Mouse (Mus musculus) CH12.LX (cell line): Measurements from ENCODE around the gene 4921539E11Rik.

Source experiments
- CTCF ChIP-seq, 2 experiments: IDR thresholded peaks in 1 of 2; conservative IDR thresholded peaks in 1 of 2; 2 replicates each; pipeline ENCODE4 v1.5.1; 2011 to 2012; ENCODE audit warnings: low read depth in 2 of 2, low read length in 2 of 2, improper control_type of control experiment in 1 of 2, inconsistent platforms in 1 of 2, mild to moderate bottlenecking in 1 of 2, moderate library complexity in 1 of 2
- E2F4 ChIP-seq: IDR thresholded peaks from 2 replicates; pipeline ENCODE4 v1.6.1; 2011; ENCODE audit warnings: low read depth, low read length, improper control_type of control experiment; ENCODE audit not compliant: insufficient replicate concordance
- EP300 ChIP-seq: IDR thresholded peaks from 2 replicates; pipeline ENCODE4 v1.6.1; 2011; ENCODE audit warnings: low read length, improper control_type of control experiment
- ETS1 ChIP-seq: conservative IDR thresholded peaks from 2 replicates; pipeline ENCODE4 v1.6.1; 2012; ENCODE audit warnings: low read depth, mild to moderate bottlenecking, inconsistent platforms, low read length, improper control_type of control experiment, moderate library complexity
- HCFC1 ChIP-seq: IDR thresholded peaks from 2 replicates; pipeline ENCODE4 v1.6.1; 2012; ENCODE audit warnings: low read depth, mild to moderate bottlenecking, inconsistent platforms, low read length, improper control_type of control experiment
- KAT2A ChIP-seq: IDR thresholded peaks from 2 replicates; pipeline ENCODE4 v1.6.1; 2012; ENCODE audit warnings: low read length, improper control_type of control experiment, inconsistent platforms; ENCODE audit not compliant: insufficient replicate concordance
- MAX ChIP-seq: IDR thresholded peaks from 2 replicates; pipeline ENCODE4 v1.6.1; 2011; ENCODE audit warnings: low read length, improper control_type of control experiment
- MXI1 ChIP-seq: IDR thresholded peaks from 2 replicates; pipeline ENCODE4 v1.6.1; 2011; ENCODE audit warnings: mild to moderate bottlenecking, low read depth, low read length, improper control_type of control experiment
- NRF1 ChIP-seq: IDR thresholded peaks from 2 replicates; pipeline ENCODE4 v1.6.1; 2014; ENCODE audit warnings: low read depth, mild to moderate bottlenecking, inconsistent platforms, low read length, improper control_type of control experiment, moderate library complexity
- POLR2A ChIP-seq: IDR thresholded peaks from 2 replicates; pipeline ENCODE4 v1.6.1; 2011; ENCODE audit warnings: low read depth, mild to moderate bottlenecking, improper control_type of control experiment, low read length
- SIN3A ChIP-seq: IDR thresholded peaks from 2 replicates; pipeline ENCODE4 v1.6.1; 2012; ENCODE audit warnings: low read length, improper control_type of control experiment, inconsistent platforms
- TCF12 ChIP-seq: IDR thresholded peaks from 2 replicates; pipeline ENCODE4 v1.6.1; 2014; ENCODE audit warnings: low read depth, mild to moderate bottlenecking, inconsistent platforms, low read length, improper control_type of control experiment
- ZNF384 ChIP-seq: IDR thresholded peaks from 2 replicates; pipeline ENCODE4 v1.6.1; 2012; ENCODE audit warnings: low read depth, low read length, improper control_type of control experiment, inconsistent platforms

DNA sequence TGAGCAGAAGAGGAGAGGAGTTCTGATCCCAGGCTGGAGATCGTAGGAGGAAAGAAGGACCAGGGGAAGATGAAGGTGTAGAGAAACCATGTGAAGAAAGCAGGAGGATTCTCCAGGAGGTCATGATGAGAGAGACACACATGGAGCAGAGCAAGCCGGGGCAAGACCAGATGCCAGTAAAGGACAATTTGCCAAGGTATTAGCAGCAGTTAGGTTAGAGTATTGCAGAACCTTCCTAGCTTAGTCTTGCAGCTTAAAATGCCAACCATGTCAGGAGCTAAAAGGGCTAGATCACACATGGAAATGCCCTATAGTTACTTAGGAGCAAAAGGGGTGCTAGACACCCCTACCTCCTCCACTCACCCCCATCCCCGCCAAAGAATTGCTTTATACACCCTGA is 43.4 kb downstream of the 4921539E11Rik start:
- no peak for TF ChIP-seq CTCF (conservative IDR thresholded peaks at IDR 0.05 in 1 of 2, IDR thresholded peaks at IDR 0.05 in 1 of 2; ENCODE audit: low read depth in 2 of 2, low read length in 2 of 2)
- TF ChIP-seq ETS1 = no peak
- TF ChIP-seq EP300 = no peak
- TF ChIP-seq POLR2A = no peak
- TF ChIP-seq TCF12 = no peak
- no peak for TF ChIP-seq ZNF384
- no peak for TF ChIP-seq E2F4
- TF ChIP-seq MXI1 = no peak
- no peak for TF ChIP-seq MAX
- TF ChIP-seq SIN3A = no peak
- TF ChIP-seq HCFC1 = no peak
- TF ChIP-seq KAT2A = no peak
- no peak for TF ChIP-seq NRF1
